In genomic region chr10:128498590-128498989, GRCm38 (mm10) we compare ENCODE assay signal across 8 mouse cellular contexts. TPM values are rescaled to one million over a fixed set of nuclear protein-coding genes. Genes with fewer than 3 reads are reported as not detected.
DNase-seq lines count a peak whose midpoint lies in the region; ATAC-seq and TF ChIP-seq lines count a peak whose summit lies in the region.

TSS of gene Myl6b (minus strand) at chr10:128498685.

- no peaks in the 10 kb centered on the region for H3K27me3 ChIP-seq in E14TG2a.4 (ENCODE audit: insufficient read depth, low read length)
- peaks cover 10% of the 10 kb centered on the region for H3K27me3 ChIP-seq in forebrain, embryonic 12.5 days
- no peaks in the 10 kb centered on the region for H3K27me3 ChIP-seq in liver, postnatal 0 days (ENCODE audit: insufficient read depth, low read length)
- no peaks in the 10 kb centered on the region for H3K27me3 ChIP-seq in neural tube, embryonic 14.5 days (ENCODE audit: control insufficient read depth, insufficient read depth, low read length)

- peak; percentile 92 for DNase-seq in c-Kit-positive CD71-positive TER-119-positive erythroid progenitor cells, embryonic 14.5 days (ENCODE audit: low spot score)
- peak; percentile 97 to 98 for DNase-seq in heart, postnatal 10 days
- peak; percentile 92 for DNase-seq in large intestine, adult 2 months (ENCODE audit: low read depth, low spot score)
- DNase-seq in liver, postnatal 0 days, result peak; percentile 96
- DNase-seq in testis, postnatal 10 days (ENCODE audit: low spot score), result peak; percentile 97

- TF ChIP-seq CTCF in E14TG2a.4 (conservative IDR thresholded peaks at IDR 0.05; ENCODE audit: low read length), result no peak
- TF ChIP-seq CTCF in liver, postnatal 0 days (IDR thresholded peaks at IDR 0.05; ENCODE audit: low read depth), result no peak

- TF ChIP-seq EP300 in liver, postnatal 0 days (IDR thresholded peaks at IDR 0.05; ENCODE audit: low read depth), result peak; percentile 70; the same call in 1 of the 2 replicates

- H3K9me3 ChIP-seq in E14TG2a.4 (ENCODE audit: low read length), result no peaks in the 10 kb centered on the region
- H3K9me3 ChIP-seq in forebrain, embryonic 12.5 days, result no peaks in the 10 kb centered on the region
- H3K9me3 ChIP-seq in liver, postnatal 0 days (ENCODE audit: low read length), result no peaks in the 10 kb centered on the region
- no peaks in the 10 kb centered on the region for H3K9me3 ChIP-seq in neural tube, embryonic 14.5 days (ENCODE audit: control insufficient read depth, low read length)

- peak within 1 kb of the TSS; percentile 59 for H3K9ac ChIP-seq in forebrain, embryonic 12.5 days
- peak within 1 kb of the TSS; percentile 57 for H3K9ac ChIP-seq in liver, postnatal 0 days (replicated peaks)
- peak within 1 kb of the TSS; percentile 51 for H3K9ac ChIP-seq in neural tube, embryonic 14.5 days (replicated peaks; ENCODE audit: low read depth, low read length)

- H3K4me2 ChIP-seq in forebrain, embryonic 12.5 days, result peak within 1 kb of the TSS; percentile 81
- peak within 1 kb of the TSS; percentile 80 for H3K4me2 ChIP-seq in liver, postnatal 0 days (ENCODE audit: low read depth, low read length)
- peak within 1 kb of the TSS; percentile 77 for H3K4me2 ChIP-seq in neural tube, embryonic 14.5 days (ENCODE audit: low read depth, low read length)

- intact Hi-C loops in heart, postnatal 10 days (cut with DNase I), result loop anchor here (2.0 kb wide), 1 partner anchor 26 kb away; the partner anchor contains the start of gene Esyt1

- H3K4me1 ChIP-seq in E14TG2a.4 (replicated peaks; ENCODE audit: low read depth, low read length), result peaks cover 49% of the 10 kb centered on the region
- H3K4me1 ChIP-seq in forebrain, embryonic 12.5 days, result peaks cover 29% of the 10 kb centered on the region
- H3K4me1 ChIP-seq in liver, postnatal 0 days (ENCODE audit: insufficient read depth), result peaks cover 34% of the 10 kb centered on the region
- H3K4me1 ChIP-seq in neural tube, embryonic 14.5 days (ENCODE audit: control insufficient read depth, insufficient read depth, low read length), result peaks cover 14% of the 10 kb centered on the region

- peak within 1 kb of the TSS; percentile 82 for H3K4me3 ChIP-seq in E14TG2a.4 (replicated peaks; ENCODE audit: low read length)
- peak within 1 kb of the TSS; percentile 63 for H3K4me3 ChIP-seq in forebrain, embryonic 12.5 days (replicated peaks)
- H3K4me3 ChIP-seq in liver, postnatal 0 days (ENCODE audit: low read depth, low read length), result peak within 1 kb of the TSS; percentile 51
- H3K4me3 ChIP-seq in neural tube, embryonic 14.5 days (ENCODE audit: low read depth, low read length), result peak within 1 kb of the TSS; percentile 58

- H3K27ac ChIP-seq in forebrain, embryonic 12.5 days, result peak within 1 kb of the TSS; percentile 68
- H3K27ac ChIP-seq in liver, postnatal 0 days (ENCODE audit: low read depth), result peak within 1 kb of the TSS; percentile 75
- peak within 1 kb of the TSS; percentile 80 for H3K27ac ChIP-seq in neural tube, embryonic 14.5 days (ENCODE audit: low read depth, low read length)

- ATAC-seq in forebrain, embryonic 12.5 days (ENCODE audit: low FRiP score), result peak; percentile 83
- ATAC-seq in liver, postnatal 0 days, result peak; percentile 89
- ATAC-seq in neural tube, embryonic 14.5 days (ENCODE audit: low read depth), result peak; percentile 85

- under 1% methylated on average over 26 of the region's 27 CpGs for WGBS in forebrain, embryonic 12.5 days
- WGBS in large intestine, adult 2 months, result under 1% methylated on average over 27 of the region's 27 CpGs
- under 1% methylated on average over 27 of the region's 27 CpGs for WGBS in liver, postnatal 0 days (ENCODE audit: insufficient replicate concordance)
- under 1% methylated on average over 27 of the region's 27 CpGs for WGBS in neural tube, embryonic 14.5 days

- H3K36me3 ChIP-seq in E14TG2a.4 (ENCODE audit: insufficient read depth, low read length), result peaks cover 5% of the 10 kb centered on the region; the same call in 1 of the 2 replicates
- no peaks in the 10 kb centered on the region for H3K36me3 ChIP-seq in forebrain, embryonic 12.5 days (replicated peaks)
- H3K36me3 ChIP-seq in liver, postnatal 0 days (replicated peaks; ENCODE audit: insufficient read depth, low read length), result no peaks in the 10 kb centered on the region
- H3K36me3 ChIP-seq in neural tube, embryonic 14.5 days (ENCODE audit: control insufficient read depth, insufficient read depth, low read length), result no peaks in the 10 kb centered on the region

RNA-seq across cellular contexts. Expression of gene Myl6b, which starts in this region (rescaled TPM):
- polyA plus RNA-seq in forebrain, embryonic 12.5 days (2016; fragmentation: Nextera tagmentation; extraction: Ambion mirVana), result 2.4 and 2.7 TPM in 2 replicates
- total RNA-seq in heart, postnatal 10 days (2021), result 1 to 10 TPM; 4.1 to 4.5 TPM
- polyA plus RNA-seq in large intestine, adult 2 months (2012; rRNA removed), result 1.1 and 1.4 TPM in 2 replicates
- polyA plus RNA-seq in liver, postnatal 0 days (2015; fragmentation: Nextera tagmentation; extraction: Ambion mirVana), result 1.5 and 1.7 TPM in 2 replicates
- 6.4 and 8.9 TPM in 2 replicates for polyA plus RNA-seq in neural tube, embryonic 14.5 days (2014; fragmentation: Nextera tagmentation; extraction: Ambion mirVana)

Comparison
In these comparisons a context has a peak if more than half of its experiments do, and no peak if none do; other contexts are left out.
1. Peak in every context shown above with its lines: DNase-seq, ATAC-seq, H3K4me3 ChIP-seq and H3K27ac ChIP-seq.